Mouse (Mus musculus) C2C12 (cell line): ENCODE results near the gene Rpl41.

ENCODE experiments used
- CEBPB ChIP-seq: IDR thresholded peaks from one replicate; pipeline ENCODE4 v1.6.1; 2011; ENCODE audit warnings: low read depth, mild to moderate bottlenecking, control low read depth, moderate library complexity
- CTCF ChIP-seq: IDR thresholded peaks from one replicate; pipeline ENCODE4 v1.5.1; 2011; ENCODE audit not compliant: control insufficient read depth, insufficient read depth, insufficient read length
- MYOD1 ChIP-seq: IDR thresholded peaks from one replicate; pipeline ENCODE4 v1.6.1; 2011; ENCODE audit warnings: low read depth; ENCODE audit not compliant: control insufficient read depth, insufficient read length
- USF1 ChIP-seq: IDR thresholded peaks from one replicate; pipeline ENCODE4 v1.6.1; 2011; ENCODE audit warnings: low read depth, mild to moderate bottlenecking, control low read depth, moderate library complexity

DNA sequence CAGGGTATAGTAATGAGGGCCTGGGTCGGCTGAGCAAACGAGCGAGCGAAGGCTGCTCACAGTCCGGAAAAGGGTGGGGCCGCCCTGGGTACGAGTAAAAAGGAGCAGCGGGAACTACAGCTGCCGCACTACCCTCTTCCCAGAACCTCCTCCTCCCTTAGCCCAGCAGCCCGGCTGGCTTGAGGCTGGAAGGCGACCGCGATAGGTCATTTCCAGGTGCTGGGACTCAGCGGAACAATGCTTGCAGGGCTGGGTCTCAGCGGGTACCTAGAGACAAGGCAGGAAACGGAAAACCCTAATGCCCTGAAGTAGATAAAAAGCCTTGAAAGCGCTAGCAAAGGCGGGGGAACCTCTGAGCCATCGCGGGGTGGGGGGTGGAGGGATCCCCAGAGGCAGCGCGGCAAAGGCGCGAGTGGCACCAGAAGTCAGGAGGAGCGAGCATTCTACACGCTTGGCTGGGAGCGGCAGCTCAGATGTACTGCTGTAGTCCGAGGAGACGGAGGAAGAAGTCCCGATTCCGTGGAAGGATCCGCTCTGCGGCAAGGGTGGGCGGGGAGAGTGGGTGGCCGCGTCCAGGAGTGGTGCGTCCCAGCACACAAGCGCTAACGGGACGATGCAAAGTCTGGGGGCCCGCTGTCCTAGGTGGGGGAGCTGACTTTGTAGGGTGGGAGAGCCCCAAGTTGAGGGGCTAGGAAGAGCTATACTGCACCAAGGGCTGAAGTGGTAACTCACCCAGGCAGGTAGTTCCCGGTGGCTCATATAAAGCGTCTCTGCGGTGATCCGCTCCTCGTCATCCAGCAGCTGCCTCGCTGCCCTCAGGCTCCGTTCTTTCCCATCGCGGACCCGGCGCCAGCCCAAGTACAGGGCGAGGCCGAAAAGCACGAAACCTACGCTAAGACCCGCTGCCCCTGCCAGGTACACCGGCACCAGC, 24.1 kb downstream of the Rpl41 start:
- TF ChIP-seq CTCF (no peak), CEBPB (no peak), USF1 (no peak), MYOD1 (no peak)
